Mouse (Mus musculus): Measurements from ENCODE around the gene Aqp6. TPM values are rescaled to one million over a fixed set of nuclear protein-coding genes. Genes with fewer than 3 reads are reported as not detected.

Aqp6 gene
- polyA plus RNA-seq, 1 experiment from 2014 or later = not detected

GRCm38 (mm10) chr15:99601823-99602120 lies 572 bp downstream of the Aqp6 start:
- WGBS = 45% methylated on average over 5 of the region's 5 CpGs
- H3K27me3 ChIP-seq = peaks cover 60% of the 10 kb centered on the region

GRCm38 (mm10) chr15:99602206-99602820 lies 1.1 kb downstream of the Aqp6 start:
- ATAC-seq (ENCODE audit: low FRiP score, low read depth) = no peak
- Histone ChIP-seq H3K36me3 (no peaks in the 10 kb centered on the region), H3K4me1 (peaks cover 7% of the 10 kb centered on the region), H3K27ac (no peak overlapping the region), H3K9me3 (no peaks in the 10 kb centered on the region), H3K4me3 (no peak overlapping the region), H3K4me2 (replicated peaks) (no peak overlapping the region), H3K9ac (no peak overlapping the region), H3K27me3 (peaks cover 60% of the 10 kb centered on the region)
- 69% methylated on average over 17 of the region's 17 CpGs for WGBS

More at GRCm38 (mm10) chr15:99601823-99602120, 572 bp downstream of the Aqp6 start:
- H3K4me2 ChIP-seq (replicated peaks) = no peak overlapping the region
- ATAC-seq (ENCODE audit: low FRiP score, low read depth) = no peak
- H3K4me1 ChIP-seq = peaks cover 6% of the 10 kb centered on the region; the same call in 1 of the 2 replicates
- no peak overlapping the region for H3K27ac ChIP-seq
- H3K9me3 ChIP-seq = no peaks in the 10 kb centered on the region
- H3K36me3 ChIP-seq = no peaks in the 10 kb centered on the region
- peak overlapping the region; percentile 4; the same call in 1 of the 2 replicates for H3K9ac ChIP-seq
- H3K4me3 ChIP-seq = no peak overlapping the region

GRCm38 (mm10) chr15:99603216-99603615 lies 2.0 kb downstream of the Aqp6 start:
- peaks cover 16% of the 10 kb centered on the region for H3K4me1 ChIP-seq
- WGBS = 78% methylated on average over 7 of the region's 7 CpGs
- H3K9me3 ChIP-seq = no peaks in the 10 kb centered on the region

GRCm38 (mm10) chr15:99605595-99605994 lies 4.4 kb downstream of the Aqp6 start:
- no peaks in the 10 kb centered on the region for H3K36me3 ChIP-seq
- H3K27ac ChIP-seq = no peak overlapping the region
- peaks cover 32% of the 10 kb centered on the region for H3K27me3 ChIP-seq
- H3K9ac ChIP-seq = no peak overlapping the region
- 86% methylated on average over 2 of the region's 3 CpGs for WGBS
- no peak overlapping the region for H3K4me2 ChIP-seq (replicated peaks)
- H3K4me1 ChIP-seq = peaks cover 16% of the 10 kb centered on the region
- H3K9me3 ChIP-seq = no peaks in the 10 kb centered on the region
- ATAC-seq (ENCODE audit: low FRiP score, low read depth) = no peak
- no peak overlapping the region for H3K4me3 ChIP-seq

More at GRCm38 (mm10) chr15:99603216-99603615, 2.0 kb downstream of the Aqp6 start:
- no peak for ATAC-seq (ENCODE audit: low FRiP score, low read depth)
- Histone ChIP-seq H3K36me3 (no peaks in the 10 kb centered on the region), H3K4me2 (replicated peaks) (no peak overlapping the region), H3K27ac (no peak overlapping the region), H3K27me3 (peaks cover 51% of the 10 kb centered on the region), H3K9ac (no peak overlapping the region), H3K4me3 (no peak overlapping the region)

GRCm38 (mm10) chr15:99606515-99606914 lies 5.3 kb downstream of the Aqp6 start:
- no peak overlapping the region for H3K27ac ChIP-seq
- no peak overlapping the region for H3K4me2 ChIP-seq (replicated peaks)
- no peaks in the 10 kb centered on the region for H3K36me3 ChIP-seq
- WGBS = 32% methylated on average over 5 of the region's 5 CpGs
- no peak overlapping the region for H3K4me3 ChIP-seq
- H3K4me1 ChIP-seq = peaks cover 18% of the 10 kb centered on the region
- no peaks in the 10 kb centered on the region for H3K9me3 ChIP-seq
- ATAC-seq (ENCODE audit: low FRiP score, low read depth) = no peak
- H3K27me3 ChIP-seq = peaks cover 22% of the 10 kb centered on the region
- no peak overlapping the region for H3K9ac ChIP-seq

GRCm38 (mm10) chr15:99607388-99608113 lies 6.4 kb downstream of the Aqp6 start:
- ATAC-seq (ENCODE audit: low FRiP score, low read depth) = no peak
- Histone ChIP-seq H3K9me3 (no peaks in the 10 kb centered on the region), H3K4me3 (no peak overlapping the region), H3K4me2 (replicated peaks) (no peak overlapping the region), H3K4me1 (peaks cover 19% of the 10 kb centered on the region), H3K36me3 (no peaks in the 10 kb centered on the region), H3K27ac (no peak overlapping the region), H3K27me3 (peaks cover 26% of the 10 kb centered on the region), H3K9ac (no peak overlapping the region)
- WGBS = 7% methylated on average over 10 of the region's 10 CpGs

- Histone ChIP-seq H3K4me1 (peaks cover 19% of the 10 kb centered on the region), H3K27me3 (peaks cover 26% of the 10 kb centered on the region), H3K4me3 (no peak overlapping the region)
Measured at GRCm38 (mm10) chr15:99608382-99609125, 7.4 kb downstream of the Aqp6 start.

GRCm38 (mm10) chr15:99611563-99611962 lies 10.4 kb downstream of the Aqp6 start:
- 64% methylated on average over 7 of the region's 7 CpGs for WGBS
- H3K4me2 ChIP-seq (replicated peaks) = no peak overlapping the region
- H3K36me3 ChIP-seq = no peaks in the 10 kb centered on the region
- H3K4me3 ChIP-seq = no peak overlapping the region
- H3K9ac ChIP-seq = no peak overlapping the region
- ATAC-seq (ENCODE audit: low FRiP score, low read depth) = no peak
- H3K27ac ChIP-seq = no peak overlapping the region
- H3K27me3 ChIP-seq = peaks cover 27% of the 10 kb centered on the region
- peaks cover 36% of the 10 kb centered on the region for H3K4me1 ChIP-seq
- no peaks in the 10 kb centered on the region for H3K9me3 ChIP-seq

More at GRCm38 (mm10) chr15:99608382-99609125, 7.4 kb downstream of the Aqp6 start:
- Histone ChIP-seq H3K9me3 (no peaks in the 10 kb centered on the region), H3K9ac (no peak overlapping the region), H3K36me3 (no peaks in the 10 kb centered on the region), H3K4me2 (replicated peaks) (no peak overlapping the region), H3K27ac (no peak overlapping the region)
- ATAC-seq (ENCODE audit: low FRiP score, low read depth) = no peak
- 77% methylated on average over 13 of the region's 13 CpGs for WGBS

- H3K9me3 ChIP-seq = no peaks in the 10 kb centered on the region
- H3K4me3 ChIP-seq = no peak overlapping the region
- no peak overlapping the region for H3K4me2 ChIP-seq (replicated peaks)
- H3K9ac ChIP-seq = no peak overlapping the region
- H3K4me1 ChIP-seq = peaks cover 25% of the 10 kb centered on the region
- WGBS = 71% methylated on average over 13 of the region's 13 CpGs
- peaks cover 19% of the 10 kb centered on the region for H3K27me3 ChIP-seq
- H3K36me3 ChIP-seq = no peaks in the 10 kb centered on the region
- ATAC-seq (ENCODE audit: low FRiP score, low read depth) = no peak
- no peak overlapping the region for H3K27ac ChIP-seq
Measured at GRCm38 (mm10) chr15:99614273-99614672, 13.1 kb downstream of the Aqp6 start.

GRCm38 (mm10) chr15:99614753-99615152 lies 13.6 kb downstream of the Aqp6 start:
- Histone ChIP-seq H3K4me1 (peaks cover 25% of the 10 kb centered on the region), H3K36me3 (peaks cover 4% of the 10 kb centered on the region), H3K9ac (no peak overlapping the region), H3K27ac (no peak overlapping the region), H3K4me2 (replicated peaks) (peak overlapping the region; percentile 21; the same call in 1 of the 2 replicates), H3K9me3 (no peaks in the 10 kb centered on the region), H3K27me3 (peaks cover 19% of the 10 kb centered on the region), H3K4me3 (0 out of 2 replicates have a peak overlapping the region, but pooled peaks have one; percentile 3)
- ATAC-seq (ENCODE audit: low FRiP score, low read depth) = peak; percentile 69; the same call in 1 of the 2 replicates
- 10% methylated on average over 12 of the region's 12 CpGs for WGBS

GRCm38 (mm10) chr15:99615246-99615645 lies 14.0 kb downstream of the Aqp6 start:
- ATAC-seq (ENCODE audit: low FRiP score, low read depth) = peak; percentile 28; the same call in 1 of the 2 replicates
- H3K4me2 ChIP-seq (replicated peaks) = peak overlapping the region; percentile 21; the same call in 1 of the 2 replicates
- peaks cover 7% of the 10 kb centered on the region for H3K36me3 ChIP-seq
- peaks cover 19% of the 10 kb centered on the region for H3K27me3 ChIP-seq
- H3K4me3 ChIP-seq = no peak overlapping the region
- H3K27ac ChIP-seq = no peak overlapping the region
- peaks cover 25% of the 10 kb centered on the region for H3K4me1 ChIP-seq
- H3K9me3 ChIP-seq = no peaks in the 10 kb centered on the region
- no peak overlapping the region for H3K9ac ChIP-seq
- 30% methylated on average over 9 of the region's 9 CpGs for WGBS

GRCm38 (mm10) chr15:99618595-99618994 lies 17.4 kb downstream of the Aqp6 start:
- Histone ChIP-seq H3K27me3 (peaks cover 13% of the 10 kb centered on the region), H3K36me3 (peaks cover 35% of the 10 kb centered on the region), H3K9me3 (no peaks in the 10 kb centered on the region), H3K9ac (no peak overlapping the region), H3K4me3 (no peak overlapping the region), H3K4me2 (replicated peaks) (no peak overlapping the region), H3K4me1 (peaks cover 17% of the 10 kb centered on the region), H3K27ac (no peak overlapping the region)
- ATAC-seq (ENCODE audit: low FRiP score, low read depth) = no peak
- 78% methylated on average over 3 of the region's 3 CpGs for whole genome bisulfite sequencing
